Mouse (Mus musculus) forebrain, embryonic 10.5 days (tissue): ENCODE results near the gene Cacna2d1. TPM values are rescaled to one million over a fixed set of nuclear protein-coding genes. Genes with fewer than 3 reads are reported as not detected.

Experiments used
- DNase-seq: peaks from one replicate; pipeline ENCODE4 v3.0.0-alpha.2; 2017; ENCODE audit warnings: low spot score; ENCODE audit errors: extremely low spot score
- H3K27ac ChIP-seq: fragments of 300-500 bp; sonication (generic); 2 replicates; pipeline ENCODE4 v1.5.1; 2016; ENCODE audit warnings: mild to moderate bottlenecking
- H3K27me3 ChIP-seq: fragments of 300-500 bp; sonication (generic); 2 replicates; pipeline ENCODE4 v1.6.1; 2016; ENCODE audit warnings: mild to moderate bottlenecking; ENCODE audit not compliant: poor library complexity, severe bottlenecking
- H3K36me3 ChIP-seq: fragments of 300-500 bp; sonication (generic); replicated peaks from 2 replicates; pipeline ENCODE4 v1.6.1; 2016; ENCODE audit warnings: mild to moderate bottlenecking, moderate library complexity
- H3K4me1 ChIP-seq: fragments of 300-500 bp; sonication (generic); 2 replicates; pipeline ENCODE4 v1.6.1; 2016
- H3K4me3 ChIP-seq: fragments of 300-500 bp; sonication (generic); 2 replicates; pipeline ENCODE4 v1.5.1; 2016; ENCODE audit warnings: mild to moderate bottlenecking, moderate library complexity
- H3K9me3 ChIP-seq: fragments of 300-500 bp; sonication (generic); 2 replicates; pipeline ENCODE4 v1.6.1; 2016; ENCODE audit warnings: mild to moderate bottlenecking, moderate library complexity
- WGBS: fragments of 180-500 bp; shearing (Covaris S2); methylation state at CpG from one replicate; pipeline ENCODE4 v1.1.7; 2016; 5-methylcytosine and 5-hydroxymethylcytosine counted together
- polyA plus RNA-seq: library from polyadenylated mRNA; unstranded; fragments of >200 nt; fragmentation: Nextera tagmentation; extraction: Ambion mirVana; gene quantifications from 2 replicates; pipeline ENCODE4 v1.2.1, GENCODE M21; 2016

Gene Cacna2d1
- polyA plus RNA-seq, 1 experiment from 2014 or later = 6.4 TPM

- WGBS = 43% methylated on average over 1 of the region's 1 CpGs
- DNase-seq = no peak
- Histone ChIP-seq H3K27ac (no peak overlapping the region), H3K4me1 (peaks cover 3% of the 10 kb centered on the region; the same call in 1 of the 2 replicates), H3K9me3 (no peaks in the 10 kb centered on the region), H3K36me3 (no peaks in the 10 kb centered on the region), H3K4me3 (no peak overlapping the region), H3K27me3 (no peaks in the 10 kb centered on the region)
Measured at GRCm38 (mm10) chr5:16035259-16035658, 100.8 kb downstream of the Cacna2d1 start.

DNA sequence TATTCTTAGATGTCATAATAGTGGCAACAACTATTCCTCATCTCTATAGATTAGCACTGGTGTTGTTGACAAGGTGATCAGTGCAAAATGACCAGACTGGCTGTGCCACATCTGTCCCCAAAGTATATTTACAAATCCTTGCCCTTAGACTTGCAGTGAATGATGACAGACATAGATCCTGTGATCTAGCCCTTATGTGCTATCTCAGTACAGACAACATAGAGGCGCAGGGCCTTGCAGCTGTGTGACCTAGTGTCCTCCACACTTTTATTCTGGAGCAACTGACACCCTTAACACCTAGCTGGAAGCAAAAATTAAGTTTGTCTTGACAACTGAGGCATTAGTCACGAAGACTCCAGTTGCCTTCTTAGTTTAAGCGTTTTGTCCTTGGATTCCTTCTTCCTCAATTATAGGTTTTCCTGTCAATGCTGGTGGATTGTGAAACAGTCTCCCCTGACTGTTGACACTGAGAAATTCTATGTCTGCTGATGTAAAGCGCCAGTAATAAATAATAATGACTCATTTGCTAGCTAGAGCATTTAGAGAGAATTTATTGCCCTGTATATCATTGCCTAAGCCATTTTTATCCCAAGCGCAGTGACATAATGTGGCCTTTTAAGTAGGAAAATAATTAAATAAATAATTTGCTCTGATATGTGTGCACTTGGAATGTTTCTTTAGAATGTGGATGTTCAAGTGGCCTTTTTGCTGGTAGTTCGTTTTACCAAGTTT lies 110.8 kb downstream of the Cacna2d1 start:
- H3K4me3 ChIP-seq = no peak overlapping the region
- no peaks in the 10 kb centered on the region for H3K27me3 ChIP-seq
- H3K9me3 ChIP-seq = no peaks in the 10 kb centered on the region
- H3K27ac ChIP-seq = no peak overlapping the region
- no peak for DNase-seq
- H3K36me3 ChIP-seq = no peaks in the 10 kb centered on the region
- 89% methylated on average over 6 of the region's 6 CpGs for WGBS
- no peaks in the 10 kb centered on the region for H3K4me1 ChIP-seq

GRCm38 (mm10) chr5:16047452-16048191 lies 113.1 kb downstream of the Cacna2d1 start:
- Histone ChIP-seq H3K36me3 (no peaks in the 10 kb centered on the region), H3K4me1 (no peaks in the 10 kb centered on the region), H3K4me3 (no peak overlapping the region), H3K27me3 (no peaks in the 10 kb centered on the region), H3K27ac (no peak overlapping the region), H3K9me3 (no peaks in the 10 kb centered on the region)
- WGBS = 85% methylated on average over 10 of the region's 10 CpGs
- no peak for DNase-seq

DNA sequence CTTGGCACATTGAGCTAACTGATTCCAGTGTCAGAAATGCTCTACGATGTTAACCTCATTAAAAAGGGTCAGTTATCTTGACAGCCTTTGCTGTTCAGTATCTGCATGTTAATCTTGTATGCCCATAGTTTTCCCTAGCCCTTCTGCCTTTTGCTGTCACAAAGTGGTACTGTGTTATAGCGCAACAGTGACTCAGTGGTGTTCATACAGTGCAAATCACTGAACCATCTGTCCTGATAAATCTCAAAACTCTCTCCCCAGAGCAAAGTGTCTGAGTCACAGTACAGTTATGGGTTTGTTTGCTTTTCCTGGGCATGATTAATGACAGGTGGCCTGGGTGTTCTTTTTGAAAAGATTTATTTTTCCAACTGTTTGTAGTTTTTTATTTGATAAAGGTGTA lies 122.3 kb downstream of the Cacna2d1 start:
- Histone ChIP-seq H3K9me3 (no peaks in the 10 kb centered on the region), H3K4me1 (peaks cover 6% of the 10 kb centered on the region), H3K27ac (no peak overlapping the region), H3K36me3 (no peaks in the 10 kb centered on the region), H3K4me3 (no peak overlapping the region), H3K27me3 (no peaks in the 10 kb centered on the region)
- DNase-seq = no peak
- WGBS = 78% methylated on average over 2 of the region's 2 CpGs

DNA sequence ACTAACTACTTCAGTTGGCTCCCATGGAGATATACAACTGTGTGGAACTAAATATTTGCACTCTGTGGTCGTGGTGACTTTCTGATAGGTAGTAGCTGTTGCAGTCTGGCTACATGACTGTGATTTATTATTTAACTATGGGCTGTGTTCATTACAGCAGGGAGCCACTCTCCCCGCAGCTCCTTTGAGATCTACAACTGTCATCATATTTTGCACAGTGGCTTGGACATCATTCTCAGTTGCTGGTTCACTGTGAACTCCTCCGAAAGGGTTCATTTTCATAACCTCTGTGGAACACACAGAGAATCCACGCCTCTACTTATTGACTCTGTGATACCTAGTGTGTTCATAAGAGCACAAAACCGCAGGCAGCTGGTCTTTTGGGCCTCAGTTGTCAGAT lies 128.3 kb downstream of the Cacna2d1 start:
- H3K4me1 ChIP-seq = no peaks in the 10 kb centered on the region
- H3K9me3 ChIP-seq = no peaks in the 10 kb centered on the region
- no peak for DNase-seq
- no peak overlapping the region for H3K4me3 ChIP-seq
- H3K36me3 ChIP-seq = no peaks in the 10 kb centered on the region
- H3K27ac ChIP-seq = no peak overlapping the region
- H3K27me3 ChIP-seq = no peaks in the 10 kb centered on the region
- 82% methylated on average over 5 of the region's 5 CpGs for WGBS

GRCm38 (mm10) chr5:16063273-16063672 lies 128.8 kb downstream of the Cacna2d1 start:
- Histone ChIP-seq H3K27me3 (no peaks in the 10 kb centered on the region), H3K9me3 (no peaks in the 10 kb centered on the region), H3K4me1 (no peaks in the 10 kb centered on the region), H3K4me3 (no peak overlapping the region), H3K27ac (no peak overlapping the region), H3K36me3 (no peaks in the 10 kb centered on the region)
- DNase-seq = no peak

DNA sequence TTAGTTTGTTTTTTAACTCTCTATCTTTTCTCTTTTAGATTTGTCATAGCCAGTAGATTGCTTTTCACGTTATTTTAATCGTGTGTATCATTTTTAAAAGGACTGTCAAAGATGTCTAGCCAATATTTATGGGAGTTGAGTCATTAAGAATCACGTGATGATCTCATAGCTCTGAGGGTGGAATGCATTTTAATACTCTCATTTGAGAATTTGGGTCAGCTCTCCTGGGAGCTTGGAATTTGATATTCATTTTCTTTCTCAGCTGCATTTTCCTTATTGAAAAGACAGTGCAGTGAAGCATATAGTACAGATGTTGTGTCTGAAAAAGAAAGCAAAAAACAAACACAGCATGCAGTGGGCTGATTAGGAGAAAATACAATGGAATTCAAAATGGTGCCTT lies 129.5 kb downstream of the Cacna2d1 start:
- no peak overlapping the region for H3K4me3 ChIP-seq
- H3K36me3 ChIP-seq = no peaks in the 10 kb centered on the region
- H3K27me3 ChIP-seq = no peaks in the 10 kb centered on the region
- 87% methylated on average over 3 of the region's 3 CpGs for WGBS
- no peaks in the 10 kb centered on the region for H3K4me1 ChIP-seq
- H3K9me3 ChIP-seq = no peaks in the 10 kb centered on the region
- DNase-seq = no peak
- no peak overlapping the region for H3K27ac ChIP-seq

GRCm38 (mm10) chr5:16065816-16066215 lies 131.3 kb downstream of the Cacna2d1 start:
- Histone ChIP-seq H3K27me3 (no peaks in the 10 kb centered on the region), H3K27ac (no peak overlapping the region), H3K9me3 (no peaks in the 10 kb centered on the region), H3K4me1 (no peaks in the 10 kb centered on the region), H3K36me3 (no peaks in the 10 kb centered on the region), H3K4me3 (no peak overlapping the region)
- no peak for DNase-seq
- WGBS = 86% methylated on average over 4 of the region's 4 CpGs

GRCm38 (mm10) chr5:16082253-16082652 lies 147.8 kb downstream of the Cacna2d1 start:
- no peak for DNase-seq
- H3K27me3 ChIP-seq = no peaks in the 10 kb centered on the region
- H3K9me3 ChIP-seq = no peaks in the 10 kb centered on the region
- H3K36me3 ChIP-seq = no peaks in the 10 kb centered on the region
- no peaks in the 10 kb centered on the region for H3K4me1 ChIP-seq
- H3K4me3 ChIP-seq = no peak overlapping the region
- no peak overlapping the region for H3K27ac ChIP-seq
- WGBS = 89% methylated on average over 2 of the region's 2 CpGs

GRCm38 (mm10) chr5:16086979-16087902 lies 152.8 kb downstream of the Cacna2d1 start:
- WGBS = 90% methylated on average over 10 of the region's 10 CpGs
- Histone ChIP-seq H3K27me3 (no peaks in the 10 kb centered on the region), H3K27ac (no peak overlapping the region), H3K36me3 (no peaks in the 10 kb centered on the region), H3K9me3 (no peaks in the 10 kb centered on the region), H3K4me1 (no peaks in the 10 kb centered on the region), H3K4me3 (no peak overlapping the region)
- no peak for DNase-seq

DNA sequence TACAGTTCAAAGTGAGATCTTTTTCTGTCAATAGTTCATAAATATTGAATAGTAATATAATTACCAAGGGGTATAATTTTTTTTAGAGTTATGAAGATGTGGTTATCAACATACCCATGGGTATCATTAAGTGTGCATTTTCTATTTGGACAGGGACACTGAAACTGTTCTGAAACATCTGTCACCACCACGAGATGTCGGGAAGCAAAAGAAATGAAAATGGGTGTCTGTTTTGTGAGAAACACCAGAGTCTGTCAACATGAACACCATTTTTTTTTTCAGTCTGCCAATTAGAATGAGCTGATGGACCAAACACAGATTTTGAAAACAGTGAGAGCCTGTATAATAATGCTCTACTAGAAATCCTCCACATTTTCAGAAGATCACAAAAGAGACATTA lies 153.5 kb downstream of the Cacna2d1 start:
- Histone ChIP-seq H3K4me1 (no peaks in the 10 kb centered on the region), H3K36me3 (no peaks in the 10 kb centered on the region), H3K27me3 (no peaks in the 10 kb centered on the region), H3K9me3 (no peaks in the 10 kb centered on the region), H3K27ac (no peak overlapping the region), H3K4me3 (no peak overlapping the region)
- 98% methylated on average over 2 of the region's 2 CpGs for WGBS
- no peak for DNase-seq

DNA sequence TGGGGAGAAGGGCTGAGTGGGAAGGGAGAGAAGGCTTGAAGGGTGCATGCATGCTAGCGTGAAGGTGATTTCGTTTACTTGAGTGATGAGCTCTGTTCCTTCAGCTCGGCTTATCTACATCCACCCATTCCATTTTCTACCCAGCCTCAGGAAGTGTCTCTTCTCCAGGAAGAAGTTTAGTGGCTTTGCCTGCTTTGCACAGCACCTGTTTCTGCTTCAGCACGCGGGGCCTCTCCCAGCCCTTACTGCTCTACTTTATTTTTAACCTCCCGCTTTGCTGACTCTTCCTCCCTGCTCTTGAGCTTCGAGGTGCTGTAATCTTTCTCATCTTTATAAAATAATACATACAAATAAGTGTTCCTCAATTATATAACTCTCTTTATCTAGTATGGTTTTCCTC lies 158.0 kb downstream of the Cacna2d1 start:
- Histone ChIP-seq H3K27me3 (no peaks in the 10 kb centered on the region), H3K9me3 (no peaks in the 10 kb centered on the region), H3K4me3 (no peak overlapping the region), H3K36me3 (no peaks in the 10 kb centered on the region), H3K27ac (no peak overlapping the region), H3K4me1 (no peaks in the 10 kb centered on the region)
- 87% methylated on average over 7 of the region's 7 CpGs for WGBS
- DNase-seq = no peak
